Mouse (Mus musculus): ENCODE data around the gene Tmtc2.

DNA sequence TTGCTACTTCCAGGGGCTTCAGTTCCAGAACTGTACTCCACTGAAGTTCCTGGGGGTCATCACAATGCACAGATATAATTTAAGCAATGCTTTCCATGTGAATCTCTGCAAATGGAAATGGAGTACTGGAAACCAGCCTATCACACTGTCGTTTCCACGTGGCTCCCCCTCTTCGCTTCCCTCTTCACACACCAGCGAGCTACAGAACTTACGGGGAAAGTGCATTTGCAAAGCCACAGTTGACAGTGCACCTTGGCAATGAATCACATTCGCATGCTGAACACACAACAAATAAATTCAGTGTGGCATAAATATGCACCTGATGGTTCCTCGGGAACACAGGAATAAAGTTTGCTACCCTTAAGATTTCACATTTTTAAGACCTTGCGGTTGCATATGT, 3.2 kb downstream of the Tmtc2 start:
- TF ChIP-seq POLR2A (IDR thresholded peaks at IDR 0.05; ENCODE audit: control insufficient read depth, extremely low read depth, insufficient read depth, low read length, poor library complexity) (no peak), CTCF (IDR thresholded peaks at IDR 0.05; ENCODE audit: borderline replicate concordance, control insufficient read depth, extremely low read depth, insufficient read depth, low read length, poor library complexity) (no peak)
